Mouse (Mus musculus): ENCODE measurements around the gene Pafah1b2.

DNA sequence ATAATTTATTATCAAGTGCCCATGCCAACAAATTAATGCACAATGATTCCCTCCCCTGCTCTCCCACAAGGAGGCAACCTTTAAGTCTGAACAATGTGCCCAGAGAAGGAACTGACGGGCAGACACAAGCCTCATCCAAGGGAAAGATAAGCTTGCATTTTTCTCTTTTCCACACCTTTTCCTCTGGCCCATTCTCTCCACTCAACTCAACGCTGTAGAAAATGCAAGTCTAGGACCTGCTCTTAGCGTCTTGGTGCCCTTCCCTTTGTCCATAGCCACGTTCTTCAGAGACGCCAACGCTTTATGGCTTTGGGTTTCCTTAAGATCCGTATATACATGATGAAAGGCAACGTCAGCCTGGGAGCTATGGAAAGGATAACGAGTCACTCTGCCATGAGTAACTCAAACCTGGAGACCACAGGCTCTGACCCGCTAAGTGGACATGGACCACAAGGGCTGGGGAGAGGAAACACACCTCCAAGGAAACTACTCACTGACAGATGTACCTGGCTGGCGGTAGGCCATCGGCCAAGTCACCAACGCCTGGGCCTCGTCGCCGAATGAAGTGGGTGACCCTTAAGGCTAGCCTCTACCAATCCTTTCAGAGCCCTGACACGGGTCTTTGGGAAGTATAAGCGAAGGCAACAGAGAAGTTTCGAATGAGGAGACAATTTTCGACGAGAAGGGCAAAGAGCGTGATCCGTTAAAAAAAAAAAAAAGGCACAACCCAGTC is 28.6 kb downstream of the Pafah1b2 start:
- TF ChIP-seq CTCF (IDR thresholded peaks at IDR 0.05; ENCODE audit: extremely low read depth, insufficient read length, insufficient replicate concordance, low read depth, low read length) (no peak), POLR2A (IDR thresholded peaks at IDR 0.05; ENCODE audit: low read depth, low read length) (no peak)
